19 mouse cellular contexts compared by ENCODE assay signal in genomic region chr1:90291256-90291655, GRCm38 (mm10).
DNase-seq lines count a peak whose midpoint lies in the region; ATAC-seq and TF ChIP-seq lines count a peak whose summit lies in the region.
"Had no signal": no experiment of that assay in that cellular context is flagged by ENCODE, and none has a peak within 500 bp of the region (broad histone marks: within the 10 kb centered on the region; RNA-seq: fewer than 3 reads in every experiment).

No protein-coding gene starts in this region.

- peaks cover 10% of the 10 kb centered on the region for H3K4me1 ChIP-seq in hindbrain, postnatal 0 days (ENCODE audit: insufficient read depth, low read length)
- H3K4me1 ChIP-seq in hindbrain, embryonic 13.5 days (replicated peaks) = peaks cover 28% of the 10 kb centered on the region
- peaks cover 21% of the 10 kb centered on the region for H3K4me1 ChIP-seq in midbrain, embryonic 11.5 days (ENCODE audit: control insufficient read depth, insufficient read depth, low read length)
- peaks cover 15% of the 10 kb centered on the region for H3K4me1 ChIP-seq in midbrain, embryonic 15.5 days
- peaks cover 52% of the 10 kb centered on the region for H3K4me1 ChIP-seq in liver, embryonic 13.5 days (replicated peaks)
- 0 out of 2 replicates have a peak, but pooled peaks cover 2% of the 10 kb centered on the region for H3K4me1 ChIP-seq in stomach, postnatal 0 days (replicated peaks; ENCODE audit: control insufficient read depth, insufficient read depth)

- 68% methylated on average over 1 of the region's 1 CpGs for WGBS in hindbrain, postnatal 0 days
- 73% methylated on average over 1 of the region's 1 CpGs for WGBS in hindbrain, embryonic 13.5 days
- WGBS in midbrain, embryonic 11.5 days = 56% methylated on average over 1 of the region's 1 CpGs
- WGBS in midbrain, embryonic 15.5 days = 79% methylated on average over 1 of the region's 1 CpGs
- WGBS in liver, embryonic 13.5 days (ENCODE audit: insufficient replicate concordance) = 48% methylated on average over 1 of the region's 1 CpGs
- 74% methylated on average over 1 of the region's 1 CpGs for WGBS in stomach, postnatal 0 days

- TF ChIP-seq EP300 in stomach, postnatal 0 days (optimal IDR thresholded peaks at IDR 0.05) = no peak

- no peaks in the 10 kb centered on the region for H3K27me3 ChIP-seq in hindbrain, postnatal 0 days (ENCODE audit: insufficient read depth, low read length)
- H3K27me3 ChIP-seq in hindbrain, embryonic 13.5 days = 0 out of 2 replicates have a peak, but pooled peaks cover 3% of the 10 kb centered on the region
- H3K27me3 ChIP-seq in midbrain, embryonic 11.5 days (ENCODE audit: control insufficient read depth, insufficient read depth, low read length) = no peaks in the 10 kb centered on the region
- no peaks in the 10 kb centered on the region for H3K27me3 ChIP-seq in midbrain, embryonic 15.5 days (replicated peaks)
- peaks cover 27% of the 10 kb centered on the region; the same call in 1 of the 2 replicates for H3K27me3 ChIP-seq in liver, embryonic 13.5 days
- H3K27me3 ChIP-seq in stomach, postnatal 0 days (ENCODE audit: control insufficient read depth, insufficient read depth, low read length) = no peaks in the 10 kb centered on the region
- H3K27me3 ChIP-seq: forebrain, embryonic 15.5 days; hindbrain, embryonic 15.5 days; neural tube, embryonic 12.5 days had no signal

- peak; percentile 54 for TF ChIP-seq CTCF in hindbrain, postnatal 0 days (IDR thresholded peaks at IDR 0.05; ENCODE audit: low read depth)
- peak; percentile 44; the same call in 1 of the 2 replicates for TF ChIP-seq CTCF in stomach, postnatal 0 days (IDR thresholded peaks at IDR 0.05; ENCODE audit: low read depth)

- H3K4me3 ChIP-seq in hindbrain, postnatal 0 days (ENCODE audit: low read length) = no peak overlapping the region
- H3K4me3 ChIP-seq in hindbrain, embryonic 13.5 days = no peak overlapping the region
- H3K4me3 ChIP-seq in midbrain, embryonic 11.5 days (ENCODE audit: low read depth, low read length) = no peak overlapping the region
- H3K4me3 ChIP-seq in midbrain, embryonic 15.5 days = no peak overlapping the region
- no peak overlapping the region for H3K4me3 ChIP-seq in liver, embryonic 13.5 days (replicated peaks)
- H3K4me3 ChIP-seq in stomach, postnatal 0 days (ENCODE audit: low read depth, low read length) = no peak overlapping the region
- H3K4me3 ChIP-seq: embryonic facial prominence, embryonic 10.5 days; erythroblast, embryonic 14.5 days; forebrain, embryonic 15.5 days; hindbrain, embryonic 15.5 days; left cerebral cortex, adult 2 months; limb, embryonic 13.5 days; neural tube, embryonic 12.5 days had no signal

- H3K27ac ChIP-seq in hindbrain, postnatal 0 days = 0 out of 2 replicates have a peak overlapping the region, but pooled peaks have one; percentile 38
- H3K27ac ChIP-seq in hindbrain, embryonic 13.5 days = no peak overlapping the region
- peak overlapping the region; percentile 28 for H3K27ac ChIP-seq in midbrain, embryonic 11.5 days (ENCODE audit: low read depth, low read length)
- no peak overlapping the region for H3K27ac ChIP-seq in midbrain, embryonic 15.5 days
- H3K27ac ChIP-seq in liver, embryonic 13.5 days = peak overlapping the region; percentile 97; the same call in 1 of the 2 replicates
- no peak overlapping the region for H3K27ac ChIP-seq in stomach, postnatal 0 days (replicated peaks)
- H3K27ac ChIP-seq: forebrain, embryonic 15.5 days; hindbrain, embryonic 15.5 days; left cerebral cortex, adult 2 months; limb, embryonic 13.5 days; neural tube, embryonic 12.5 days had no signal

- H3K9ac ChIP-seq in hindbrain, postnatal 0 days (replicated peaks; ENCODE audit: low read length) = no peak overlapping the region
- H3K9ac ChIP-seq in hindbrain, embryonic 13.5 days = no peak overlapping the region
- H3K9ac ChIP-seq in midbrain, embryonic 11.5 days (ENCODE audit: low read length) = no peak overlapping the region
- no peak overlapping the region for H3K9ac ChIP-seq in midbrain, embryonic 15.5 days
- H3K9ac ChIP-seq in liver, embryonic 13.5 days = 0 out of 2 replicates have a peak overlapping the region, but pooled peaks have one; percentile 30
- H3K9ac ChIP-seq in stomach, postnatal 0 days (ENCODE audit: low read length) = no peak overlapping the region
- H3K9ac ChIP-seq: forebrain, embryonic 15.5 days; hindbrain, embryonic 15.5 days; limb, embryonic 13.5 days; neural tube, embryonic 12.5 days had no signal

- DNase-seq in hindbrain, postnatal 0 days (ENCODE audit: low spot score) = no peak
- DNase-seq in midbrain, embryonic 11.5 days (ENCODE audit: low spot score, missing footprints) = no peak
- no peak for DNase-seq in liver, embryonic 13.5 days
- no peak for DNase-seq in stomach, postnatal 0 days (ENCODE audit: low spot score)
- DNase-seq: adrenal gland, postnatal 25 days; gastrocnemius, postnatal 10 days; kidney, adult 9 months; thymus, adult 2 months had no signal

- H3K4me2 ChIP-seq in hindbrain, postnatal 0 days (ENCODE audit: low read depth, low read length) = no peak overlapping the region
- H3K4me2 ChIP-seq in hindbrain, embryonic 13.5 days = no peak overlapping the region
- H3K4me2 ChIP-seq in midbrain, embryonic 11.5 days = no peak overlapping the region
- no peak overlapping the region for H3K4me2 ChIP-seq in midbrain, embryonic 15.5 days
- H3K4me2 ChIP-seq in liver, embryonic 13.5 days = no peak overlapping the region
- no peak overlapping the region for H3K4me2 ChIP-seq in stomach, postnatal 0 days (replicated peaks; ENCODE audit: low read depth)
- H3K4me2 ChIP-seq: forebrain, embryonic 15.5 days; hindbrain, embryonic 15.5 days; limb, embryonic 13.5 days; neural tube, embryonic 12.5 days had no signal

- ATAC-seq in hindbrain, postnatal 0 days = peak; percentile 16; the same call in 1 of the 2 replicates
- no peak for ATAC-seq in hindbrain, embryonic 13.5 days (ENCODE audit: low FRiP score)
- ATAC-seq in midbrain, embryonic 11.5 days (ENCODE audit: low FRiP score) = no peak
- ATAC-seq in midbrain, embryonic 15.5 days (replicated peaks) = no peak
- no peak for ATAC-seq in liver, embryonic 13.5 days (ENCODE audit: low read depth)
- no peak for ATAC-seq in stomach, postnatal 0 days (ENCODE audit: low FRiP score, low TSS enrichment)
- no peak for ATAC-seq in cerebellum, adult (ENCODE audit: insufficient number of reproducible peaks, low FRiP score, low TSS enrichment)
- ATAC-seq: activated CD4-positive, CD25-positive, alpha-beta regulatory T cell, adult 4 months; forebrain, embryonic 15.5 days had no signal

- no peaks in the 10 kb centered on the region for H3K9me3 ChIP-seq in hindbrain, postnatal 0 days (ENCODE audit: low read length)
- no peaks in the 10 kb centered on the region for H3K9me3 ChIP-seq in hindbrain, embryonic 13.5 days
- no peaks in the 10 kb centered on the region for H3K9me3 ChIP-seq in midbrain, embryonic 11.5 days (ENCODE audit: control insufficient read depth, low read length)
- H3K9me3 ChIP-seq in midbrain, embryonic 15.5 days = no peaks in the 10 kb centered on the region
- no peaks in the 10 kb centered on the region for H3K9me3 ChIP-seq in liver, embryonic 13.5 days (replicated peaks)
- no peaks in the 10 kb centered on the region for H3K9me3 ChIP-seq in stomach, postnatal 0 days (ENCODE audit: control insufficient read depth, low read length)
- H3K9me3 ChIP-seq: embryonic facial prominence, embryonic 10.5 days; forebrain, embryonic 15.5 days; hindbrain, embryonic 15.5 days; limb, embryonic 13.5 days; neural tube, embryonic 12.5 days had no signal

- H3K36me3 ChIP-seq in hindbrain, postnatal 0 days (ENCODE audit: insufficient read depth, low read length) = no peaks in the 10 kb centered on the region
- H3K36me3 ChIP-seq in hindbrain, embryonic 13.5 days = no peaks in the 10 kb centered on the region
- no peaks in the 10 kb centered on the region for H3K36me3 ChIP-seq in midbrain, embryonic 11.5 days (ENCODE audit: control insufficient read depth, insufficient read depth, low read length)
- no peaks in the 10 kb centered on the region for H3K36me3 ChIP-seq in midbrain, embryonic 15.5 days (replicated peaks)
- no peaks in the 10 kb centered on the region for H3K36me3 ChIP-seq in liver, embryonic 13.5 days
- no peaks in the 10 kb centered on the region for H3K36me3 ChIP-seq in stomach, postnatal 0 days (ENCODE audit: control insufficient read depth, insufficient read depth, low read length)
- H3K36me3 ChIP-seq: embryonic facial prominence, embryonic 10.5 days; forebrain, embryonic 15.5 days; hindbrain, embryonic 15.5 days; limb, embryonic 13.5 days; neural tube, embryonic 12.5 days had no signal

Comparison
In these comparisons a context has a peak if more than half of its experiments do, and no peak if none do; other contexts are left out.
1. H3K27ac ChIP-seq: peak in hindbrain, postnatal 0 days (single experiment), midbrain, embryonic 11.5 days (single experiment) and liver, embryonic 13.5 days (single experiment); none in hindbrain, embryonic 13.5 days (single experiment), midbrain, embryonic 15.5 days (single experiment) and stomach, postnatal 0 days (single experiment).